Mouse (Mus musculus): ENCODE data around the gene Pglyrp2.
A peak's percentile ranks its signal among the peaks of the same experiment; 100 is the strongest.

Pglyrp2 gene

GRCm38 (mm10) chr17:32402779-32403157, 21.2 kb downstream of the Pglyrp2 start:
- no peak for DNase-seq (ENCODE audit: low read depth, low spot score)

GRCm38 (mm10) chr17:32402011-32402778, 21.8 kb downstream of the Pglyrp2 start:
- DNase-seq (ENCODE audit: low read depth, low spot score) = no peak

GRCm38 (mm10) chr17:32396266-32396665, 27.7 kb downstream of the Pglyrp2 start:
- no peak for DNase-seq (ENCODE audit: low read depth, low spot score)

DNA sequence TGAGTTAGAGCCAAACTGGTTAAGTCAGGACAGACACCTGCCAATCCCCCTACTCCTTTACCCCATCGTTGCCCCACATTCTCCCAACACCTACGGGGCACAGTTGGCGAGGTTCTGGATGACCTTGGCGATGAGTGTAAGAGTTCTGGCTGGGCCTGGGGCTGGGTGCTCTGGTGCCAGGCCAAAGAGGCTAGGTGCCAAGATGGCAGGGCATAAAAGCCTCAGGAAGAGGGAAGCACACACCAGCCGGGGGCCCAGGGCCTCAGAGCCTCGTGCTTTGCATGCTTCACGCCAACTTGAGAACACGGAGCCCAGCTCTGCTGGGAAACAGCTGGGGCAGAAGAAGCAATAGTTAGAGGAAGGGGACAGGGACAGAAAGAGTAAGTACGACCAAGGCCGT, 30.0 kb downstream of the Pglyrp2 start:
- no peak for DNase-seq (ENCODE audit: low read depth, low spot score)

- peak; percentile 83 for DNase-seq (ENCODE audit: low read depth, low spot score)
These were observed 34.8 kb downstream of the Pglyrp2 start, which contains the start of gene Wiz for GRCm38 (mm10) chr17:32389101-32389659. Gene Wiz, minus strand, starts transcription at chr17:32389439.

- DNase-seq (ENCODE audit: low read depth, low spot score) = no peak
These were observed 35.4 kb downstream of the Pglyrp2 start for GRCm38 (mm10) chr17:32388370-32389100.

DNA sequence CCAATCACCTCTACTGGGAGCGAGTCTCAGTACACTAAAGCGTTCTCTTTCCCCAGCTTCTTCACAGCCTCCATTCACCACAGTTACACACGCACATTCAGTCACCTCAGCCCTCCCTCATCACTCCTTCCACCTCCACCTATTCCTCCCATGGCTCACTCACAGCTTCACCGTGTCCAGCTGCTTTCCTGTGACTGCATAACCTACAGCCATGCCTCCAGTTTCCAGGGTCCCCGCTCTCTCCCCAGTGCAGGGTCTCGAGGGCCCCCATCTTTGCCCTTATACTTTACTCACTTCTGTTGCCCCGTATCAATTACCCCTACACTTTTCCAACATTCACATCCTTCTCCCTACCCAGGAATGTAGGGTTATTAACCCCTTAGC, 36.0 kb downstream of the Pglyrp2 start:
- DNase-seq (ENCODE audit: low read depth, low spot score) = no peak

GRCm38 (mm10) chr17:32386659-32387432, 37.1 kb downstream of the Pglyrp2 start:
- DNase-seq (ENCODE audit: low read depth, low spot score) = no peak

DNA sequence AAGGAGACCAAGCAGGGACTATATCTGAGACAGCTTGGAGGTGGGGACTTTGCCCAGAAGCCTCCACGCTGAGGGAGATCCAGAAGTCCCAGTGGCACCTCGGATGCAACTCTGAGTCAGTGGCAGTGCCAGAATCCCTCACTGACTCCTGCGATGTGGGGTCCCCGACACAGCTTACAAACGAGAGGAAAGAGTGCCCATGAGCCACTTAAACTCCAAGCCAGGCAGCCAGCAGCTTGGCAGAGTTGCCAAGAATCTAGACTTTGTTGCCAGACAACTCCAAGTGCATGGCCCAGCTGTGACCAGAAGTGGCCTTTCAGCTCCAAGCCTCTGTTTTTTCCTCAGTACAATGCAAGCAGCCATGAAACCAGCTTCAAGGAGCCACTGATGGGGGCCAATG, 40.3 kb downstream of the Pglyrp2 start:
- no peak for DNase-seq (ENCODE audit: low read depth, low spot score)

DNA sequence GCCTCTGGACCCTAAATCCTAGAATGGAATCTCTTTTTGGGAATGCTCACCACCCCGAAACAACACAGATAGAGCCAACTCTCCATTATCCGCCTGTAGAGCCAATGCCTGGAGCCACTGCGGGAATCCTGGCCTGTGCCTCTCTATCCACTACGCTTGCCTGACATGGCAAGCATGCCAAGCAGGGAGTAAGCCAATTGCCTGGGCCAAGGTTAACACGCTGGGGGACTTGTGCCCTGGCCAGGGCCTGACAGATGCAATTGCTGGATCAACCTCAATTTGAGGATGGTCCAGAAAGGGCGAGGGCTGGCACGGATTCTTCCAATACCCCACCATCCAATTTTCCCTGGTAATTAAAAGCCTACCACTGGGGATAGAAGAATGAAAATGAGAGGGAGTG, 41.4 kb downstream of the Pglyrp2 start:
- DNase-seq (ENCODE audit: low read depth, low spot score) = no peak

- DNase-seq (ENCODE audit: low read depth, low spot score) = no peak
These were observed 45.2 kb downstream of the Pglyrp2 start for GRCm38 (mm10) chr17:32378786-32379185.

GRCm38 (mm10) chr17:32377137-32377536, 46.8 kb downstream of the Pglyrp2 start:
- no peak for DNase-seq (ENCODE audit: low read depth, low spot score)

GRCm38 (mm10) chr17:32376475-32376874, 47.5 kb downstream of the Pglyrp2 start:
- DNase-seq (ENCODE audit: low read depth, low spot score) = no peak

DNA sequence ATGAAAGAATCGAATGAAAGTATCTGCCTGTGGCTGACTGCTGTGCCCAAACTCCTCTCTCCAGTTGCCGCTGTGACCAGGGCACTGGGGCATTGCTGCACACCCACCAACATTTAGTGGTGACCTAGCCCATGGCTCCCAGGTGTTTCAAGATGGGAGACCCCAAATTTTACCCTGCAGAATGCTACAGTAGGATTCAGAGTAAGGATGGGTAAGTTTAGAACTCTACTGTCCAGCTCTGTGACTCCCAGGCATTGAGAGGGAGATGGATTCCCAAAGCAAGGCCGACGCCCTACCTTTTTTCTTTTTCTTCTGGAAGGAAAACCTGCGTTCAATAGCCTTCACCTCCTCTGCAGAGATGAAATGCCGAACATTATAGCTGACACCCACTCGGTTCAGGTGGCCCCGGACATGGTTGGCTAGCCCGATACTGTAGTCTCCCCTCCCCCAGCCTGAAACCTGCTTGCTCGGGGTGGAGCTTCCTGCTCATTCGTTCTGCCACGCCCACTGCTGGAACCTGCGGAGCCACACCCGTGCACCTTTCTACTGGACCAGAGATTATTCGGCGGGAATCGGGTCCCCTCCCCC, 54.9 kb downstream of the Pglyrp2 start:
- no peak for DNase-seq (ENCODE audit: low read depth, low spot score)

GRCm38 (mm10) chr17:32367706-32368105, 56.3 kb downstream of the Pglyrp2 start:
- DNase-seq (ENCODE audit: low read depth, low spot score) = no peak

DNA sequence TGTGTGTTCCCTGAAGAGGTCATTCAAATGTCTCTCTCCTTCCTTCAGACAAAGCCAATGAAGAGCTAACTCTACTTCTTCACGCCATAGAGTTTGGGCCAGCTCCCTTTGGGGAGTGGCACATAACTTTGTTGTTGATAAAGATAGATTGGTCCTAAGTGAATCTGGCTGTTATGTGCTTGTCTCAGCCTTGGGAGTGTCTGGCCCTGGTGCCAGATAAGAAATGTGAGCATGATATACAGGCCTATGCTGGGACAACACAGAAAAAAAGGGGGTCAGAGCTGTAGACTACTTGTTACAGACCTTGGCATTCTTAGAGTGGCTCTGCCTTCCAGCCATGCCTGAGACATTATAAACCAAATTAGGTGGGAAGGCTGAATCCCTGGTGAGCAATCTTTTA, 58.7 kb downstream of the Pglyrp2 start:
- DNase-seq (ENCODE audit: low read depth, low spot score) = no peak

GRCm38 (mm10) chr17:32364850-32365249, 59.1 kb downstream of the Pglyrp2 start:
- DNase-seq (ENCODE audit: low read depth, low spot score) = no peak

DNA sequence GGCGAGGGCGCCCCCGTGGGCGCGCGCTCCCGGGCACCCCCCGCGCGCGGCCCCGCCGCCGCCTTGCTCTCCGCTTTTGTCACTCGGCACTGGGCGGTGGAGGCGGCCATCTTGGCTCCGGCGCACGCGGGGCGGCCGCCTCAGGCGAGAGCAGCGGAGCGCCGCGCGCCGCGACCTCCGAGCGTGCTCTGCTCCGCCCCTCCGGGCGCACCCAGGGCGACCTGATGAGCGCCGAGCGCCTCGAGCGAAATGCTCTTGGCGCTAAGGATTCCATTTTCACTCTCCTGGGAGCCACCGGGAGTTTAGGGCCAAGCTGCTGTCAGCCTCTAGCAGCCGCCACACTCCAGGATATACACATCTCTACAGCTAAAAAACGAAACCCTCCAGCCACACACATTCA, 59.6 kb downstream of the Pglyrp2 start:
- DNase-seq (ENCODE audit: low read depth, low spot score) = peak; percentile 86

- no peak for DNase-seq (ENCODE audit: low read depth, low spot score)
These were observed 60.1 kb downstream of the Pglyrp2 start for GRCm38 (mm10) chr17:32363821-32364301.

DNA sequence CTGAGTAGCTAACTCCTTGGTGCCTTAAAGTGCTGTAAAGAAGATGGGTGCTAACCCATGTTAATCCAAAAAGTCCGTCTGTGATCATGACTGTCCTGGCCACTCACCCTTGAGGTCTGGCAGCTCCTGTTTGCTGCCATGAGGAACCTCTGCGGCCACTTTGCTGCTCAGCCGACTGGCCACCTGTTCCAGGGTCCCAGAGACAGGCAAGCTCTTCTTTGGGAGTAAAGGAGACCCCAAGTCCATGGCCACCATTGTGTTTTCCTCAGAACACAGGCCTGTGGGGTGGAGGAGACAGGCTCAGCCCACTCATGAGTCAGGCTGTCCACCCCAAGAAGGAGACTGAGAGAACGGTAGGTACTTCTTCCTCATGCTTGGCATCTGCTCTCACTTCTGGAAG, 61.3 kb downstream of the Pglyrp2 start:
- no peak for DNase-seq (ENCODE audit: low read depth, low spot score)

Data from embryo, embryonic 11.5 days (tissue).